Mouse (Mus musculus) gastrocnemius, postnatal 14 days (tissue): Measurements from ENCODE around the gene Etl4. TPM values are rescaled to one million over a fixed set of nuclear protein-coding genes. Genes with fewer than 3 reads are reported as not detected.

Source experiments
- DNase-seq: peaks from one replicate; pipeline ENCODE4 v3.0.0; 2021; ENCODE audit warnings: mixed read lengths
- intact Hi-C: fragments of 180-260 bp; cut with DNase I; formaldehyde crosslinking; loops from one replicate; pipeline ENCODE4 v1.15.1; 2025; ENCODE audit warnings: low total_unique reads
- total RNA-seq, 2 experiments: library from RNA; stranded (reverse); gene quantifications; 2 replicates each; pipeline ENCODE4 v1.2.3; 2021

Etl4 gene
- total RNA-seq, 2 experiments from 2014 or later = 28.3 to 46.7 TPM

DNA sequence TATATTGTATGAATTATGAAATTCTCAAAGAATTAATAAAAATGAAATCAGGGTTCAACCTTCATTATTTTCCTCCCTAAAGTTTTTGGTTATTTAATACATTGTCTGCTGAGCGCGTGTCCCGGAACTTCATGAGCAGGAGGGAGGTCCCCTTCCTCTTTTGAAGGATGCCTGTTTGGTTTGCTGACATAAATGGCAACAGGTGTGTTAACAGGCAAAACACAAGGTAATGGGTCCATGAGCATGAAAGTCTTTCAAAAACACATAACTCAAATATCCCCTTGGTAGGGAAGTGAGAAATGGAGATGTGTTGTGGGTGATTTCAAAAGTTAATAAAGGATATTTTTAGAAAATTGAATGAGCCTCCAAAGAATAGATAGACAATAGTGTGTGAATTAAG is 687.0 kb downstream of the Etl4 start:
- DNase-seq = no peak
- intact Hi-C loops = no loop called here

DNA sequence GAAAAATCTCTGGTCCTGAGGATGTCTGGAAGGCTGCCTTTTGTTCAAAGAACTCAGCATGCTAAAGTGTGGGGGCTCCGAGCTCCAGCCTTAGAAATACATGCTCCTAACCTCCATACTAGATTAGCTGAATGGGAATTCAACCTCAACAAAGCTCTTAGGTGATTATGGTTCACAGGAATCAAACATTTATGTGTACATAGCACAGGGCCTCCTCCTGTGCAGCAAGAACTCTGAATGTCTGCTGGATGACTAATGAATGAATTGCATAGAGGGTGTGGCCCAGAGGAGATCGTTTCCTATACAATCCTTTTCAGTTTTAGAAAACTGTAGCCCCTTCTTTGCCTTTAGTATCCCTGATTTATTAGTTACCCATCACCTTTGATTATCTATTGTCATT is 687.6 kb downstream of the Etl4 start:
- intact Hi-C loops = no loop called here
- DNase-seq = no peak

GRCm38 (mm10) chr2:20602656-20603055 is 693.1 kb downstream of the Etl4 start:
- no peak for DNase-seq
- intact Hi-C loops = no loop called here

- intact Hi-C loops = no loop called here
- no peak for DNase-seq
Observed at GRCm38 (mm10) chr2:20603536-20603935, 694.0 kb downstream of the Etl4 start.

GRCm38 (mm10) chr2:20603991-20604390 is 694.4 kb downstream of the Etl4 start:
- intact Hi-C loops = no loop called here

DNA sequence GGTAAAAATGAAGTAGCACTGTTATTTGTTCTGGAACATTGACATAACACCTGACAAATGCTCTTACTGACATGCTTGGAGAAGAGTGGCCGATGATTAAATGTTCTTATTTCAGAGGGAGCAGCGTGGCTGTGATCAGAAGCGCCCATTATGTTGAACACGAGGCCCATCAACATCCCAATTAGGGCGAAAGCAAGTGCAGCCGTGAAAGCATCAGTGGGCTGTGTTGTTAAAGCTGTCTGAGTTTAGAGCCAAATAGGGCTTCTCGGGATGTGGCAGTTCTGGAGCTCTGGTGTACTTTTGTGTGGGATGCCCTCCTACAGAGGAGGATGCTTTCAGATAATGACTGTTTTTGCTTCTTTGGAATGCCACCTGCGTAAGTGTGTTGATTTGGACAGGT is 699.6 kb downstream of the Etl4 start:
- intact Hi-C loops = no loop called here
- no peak for DNase-seq

More at GRCm38 (mm10) chr2:20603991-20604390, 694.4 kb downstream of the Etl4 start:
- DNase-seq = no peak

DNA sequence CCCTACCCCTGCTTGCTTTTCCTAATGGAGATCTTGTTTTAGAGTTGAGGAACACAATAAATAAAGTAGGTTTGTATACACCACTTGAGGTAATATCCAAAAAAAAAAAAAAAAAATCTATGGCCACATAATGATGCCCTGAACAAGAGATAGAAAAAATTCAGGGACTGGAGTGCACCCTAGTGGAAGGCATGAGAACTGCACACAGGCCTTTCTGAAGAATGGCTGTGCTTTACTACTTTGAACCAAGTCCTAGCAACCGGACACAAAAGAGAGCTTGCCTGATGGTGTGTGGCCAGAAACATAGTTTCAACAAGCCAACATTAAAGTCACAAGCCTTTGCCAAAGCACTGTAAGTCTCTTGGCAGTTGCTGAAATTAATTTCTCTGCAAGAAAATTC is 706.4 kb downstream of the Etl4 start:
- intact Hi-C loops = no loop called here
- DNase-seq = peak; percentile 31

GRCm38 (mm10) chr2:20618396-20618795 is 708.8 kb downstream of the Etl4 start:
- intact Hi-C loops = no loop called here
- no peak for DNase-seq

- no peak for DNase-seq
- intact Hi-C loops = no loop called here
Observed at GRCm38 (mm10) chr2:20619881-20620280, 710.3 kb downstream of the Etl4 start.

DNA sequence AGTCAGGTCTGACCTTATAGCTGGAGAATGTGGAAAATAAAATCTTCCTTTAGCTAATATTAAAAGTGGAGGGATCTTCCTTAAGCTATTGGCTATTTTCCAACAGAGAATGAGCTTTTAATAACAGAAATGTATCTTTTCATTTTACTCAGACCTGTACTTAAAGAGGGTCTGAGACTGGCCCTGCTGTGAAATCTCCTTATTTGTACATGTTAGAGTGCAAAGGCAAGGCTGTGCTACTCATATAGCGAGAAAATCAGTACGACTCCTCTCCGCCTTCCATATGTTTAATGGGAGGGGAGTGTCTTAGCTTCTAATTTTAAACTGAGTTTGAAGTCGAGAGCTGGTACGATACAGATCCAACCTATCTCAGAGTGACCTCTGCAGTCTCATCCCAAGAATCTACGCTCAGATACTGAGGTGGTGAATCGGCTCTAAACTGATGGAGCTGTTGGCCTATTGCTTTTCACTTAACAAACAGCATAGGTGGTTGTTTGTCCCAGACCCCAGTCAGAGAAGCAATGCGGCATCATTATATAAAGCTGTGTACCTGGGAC is 719.7 kb downstream of the Etl4 start:
- no peak for DNase-seq
- intact Hi-C loops = no loop called here

GRCm38 (mm10) chr2:20638604-20639003 is 729.0 kb downstream of the Etl4 start:
- no peak for DNase-seq
- intact Hi-C loops = no loop called here

GRCm38 (mm10) chr2:20639721-20640120 is 730.1 kb downstream of the Etl4 start:
- intact Hi-C loops = no loop called here
- DNase-seq = no peak

- peak; percentile 74 for DNase-seq
Observed at GRCm38 (mm10) chr2:20642818-20643217, 733.2 kb downstream of the Etl4 start.

DNA sequence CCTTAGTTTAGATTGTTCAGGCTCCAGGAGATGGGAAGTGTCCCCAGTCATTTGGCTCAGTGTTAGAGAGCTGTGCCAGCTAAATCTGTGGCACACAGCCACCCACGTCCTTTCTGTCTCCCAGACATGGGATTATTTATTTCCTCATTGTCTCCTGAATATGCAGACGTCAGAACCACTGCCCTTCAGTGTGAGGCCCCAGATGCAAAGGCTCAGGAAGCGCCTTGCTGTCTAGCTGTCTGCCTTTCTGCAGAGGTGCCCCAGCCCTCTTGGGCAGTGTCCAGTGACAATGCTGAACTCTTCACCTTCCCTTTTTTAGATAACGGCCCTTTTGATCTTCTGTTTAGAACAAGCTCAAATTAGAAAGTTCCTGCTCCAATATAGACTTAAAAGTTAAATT is 740.2 kb downstream of the Etl4 start:
- intact Hi-C loops = no loop called here
- no peak for DNase-seq

More at GRCm38 (mm10) chr2:20642818-20643217, 733.2 kb downstream of the Etl4 start:
- intact Hi-C loops = no loop called here

GRCm38 (mm10) chr2:20653116-20653515 is 743.5 kb downstream of the Etl4 start:
- intact Hi-C loops = no loop called here
- no peak for DNase-seq

- DNase-seq = no peak
- intact Hi-C loops = no loop called here
Observed at GRCm38 (mm10) chr2:20654058-20654457, 744.5 kb downstream of the Etl4 start.

GRCm38 (mm10) chr2:20654598-20655340 is 745.2 kb downstream of the Etl4 start:
- intact Hi-C loops = no loop called here
- no peak for DNase-seq

DNA sequence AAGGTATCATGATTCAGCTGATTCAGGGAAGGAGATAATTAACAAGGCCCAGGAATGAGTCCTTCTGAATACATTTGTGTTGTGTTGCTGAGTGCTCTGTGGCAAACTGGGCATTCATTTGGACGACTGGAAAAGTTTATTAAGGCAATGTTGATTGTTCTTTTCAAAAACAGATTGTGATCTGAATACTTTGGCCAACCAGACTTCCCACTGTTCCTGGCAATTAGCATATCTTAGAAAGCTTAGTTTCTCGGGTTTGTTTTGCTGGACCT is 745.7 kb downstream of the Etl4 start:
- intact Hi-C loops = no loop called here
- no peak for DNase-seq

GRCm38 (mm10) chr2:20657856-20658255 is 748.3 kb downstream of the Etl4 start:
- no peak for DNase-seq
- intact Hi-C loops = no loop called here

- intact Hi-C loops = loop anchor here (10.0 kb wide), 1 partner anchor 113 kb away; no protein-coding TSS in a partner anchor
- no peak for DNase-seq
Observed at GRCm38 (mm10) chr2:20661841-20662240, 752.3 kb downstream of the Etl4 start.

GRCm38 (mm10) chr2:20662696-20663095 is 753.1 kb downstream of the Etl4 start:
- intact Hi-C loops = loop anchor here (10.0 kb wide), 1 partner anchor 112 kb away; no protein-coding TSS in a partner anchor
- no peak for DNase-seq
